Mouse (Mus musculus): ENCODE measurements at regions not wholly inside any gene's neighbourhood (a gene's known extent, or its start where the extent isn't known, plus 50 kb on each side); places are given as distances from the start of the nearest gene placed in this dataset.

- ATAC-seq (no peak), DNase-seq (ENCODE audit: low spot score) (no peak)
- Histone ChIP-seq H3K27ac (ENCODE audit: low read depth, low read length) (no peak overlapping the region), H3K27me3 (replicated peaks; ENCODE audit: control insufficient read depth, insufficient read depth, low read length) (no peaks in the 10 kb centered on the region), H3K9ac (ENCODE audit: low read length) (no peak overlapping the region), H3K4me2 (ENCODE audit: low read length) (no peak overlapping the region), H3K4me3 (ENCODE audit: low read depth, low read length) (no peak overlapping the region), H3K9me3 (replicated peaks; ENCODE audit: control insufficient read depth, low read length) (no peaks in the 10 kb centered on the region), H3K4me1 (ENCODE audit: control insufficient read depth, insufficient read depth, low read length) (no peaks in the 10 kb centered on the region), H3K36me3 (ENCODE audit: control insufficient read depth, insufficient read depth, low read length) (no peaks in the 10 kb centered on the region)
- WGBS = 90% methylated on average over 2 of the region's 2 CpGs
Observed at GRCm38 (mm10) chr1:48055324-48055723, 1162.7 kb upstream of the Slc39a10 start.

- Histone ChIP-seq H3K27ac (ENCODE audit: low read depth, low read length) (no peak overlapping the region), H3K4me3 (ENCODE audit: low read depth, low read length) (no peak overlapping the region), H3K9ac (ENCODE audit: low read length) (no peak overlapping the region), H3K36me3 (ENCODE audit: control insufficient read depth, insufficient read depth, low read length) (no peaks in the 10 kb centered on the region), H3K9me3 (replicated peaks; ENCODE audit: control insufficient read depth, low read length) (no peaks in the 10 kb centered on the region), H3K4me2 (ENCODE audit: low read length) (no peak overlapping the region), H3K4me1 (ENCODE audit: control insufficient read depth, insufficient read depth, low read length) (no peaks in the 10 kb centered on the region), H3K27me3 (replicated peaks; ENCODE audit: control insufficient read depth, insufficient read depth, low read length) (no peaks in the 10 kb centered on the region)
- 90% methylated on average over 2 of the region's 2 CpGs for WGBS
- peak; percentile 43 for DNase-seq (ENCODE audit: low spot score)
- no peak for ATAC-seq
Observed at GRCm38 (mm10) chr1:48031631-48032030, 1139.0 kb upstream of the Slc39a10 start.

Data from forebrain, embryonic 14.5 days (tissue).